Mouse (Mus musculus): ENCODE measurements around the gene Specc1.

The Specc1 gene

DNA sequence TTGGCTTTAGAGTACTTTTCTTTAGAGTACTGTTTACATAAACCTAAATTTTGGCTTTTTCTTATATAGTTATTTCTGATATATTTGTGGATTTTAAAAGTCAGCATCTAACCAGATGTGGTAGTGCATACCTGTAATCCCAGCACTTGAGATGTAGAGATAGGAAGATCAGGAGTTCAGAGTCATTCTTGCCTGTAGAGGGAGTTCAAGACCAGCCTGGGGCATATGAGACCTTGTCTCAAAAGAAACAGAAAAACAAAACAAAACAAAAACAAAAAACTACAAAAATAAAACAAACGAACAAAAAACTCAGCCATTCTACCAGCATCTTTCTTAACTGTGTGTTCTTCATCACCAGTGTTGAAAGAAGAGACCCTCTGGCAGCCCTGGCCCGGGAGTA lies 204.9 kb downstream of the Specc1 start:
- DNase-seq (ENCODE audit: low read depth in 1 of 2, low spot score in 2 of 2), result no peak

DNA sequence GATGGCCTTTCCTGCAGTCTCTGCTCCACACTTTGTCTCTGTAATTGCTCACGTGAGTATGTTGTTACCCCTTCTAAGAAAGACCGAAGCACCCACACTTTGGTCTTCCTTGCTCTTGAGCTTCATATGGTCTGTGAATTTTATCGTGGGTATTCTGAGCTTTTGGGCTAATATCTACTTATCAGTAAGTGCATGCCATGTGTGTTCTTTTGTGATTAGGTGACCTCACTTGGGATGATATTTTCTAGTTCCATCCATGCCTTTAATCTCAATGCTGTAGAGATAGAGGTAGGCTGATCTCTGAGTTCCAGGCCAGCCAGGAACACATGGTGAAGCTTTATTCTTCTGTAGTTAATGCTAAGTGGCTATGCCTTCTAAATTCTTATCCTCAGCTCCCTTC lies 207.8 kb downstream of the Specc1 start:
- DNase-seq (ENCODE audit: low read depth in 1 of 2, low spot score in 2 of 2), result no peak

GRCm38 (mm10) chr11:62166503-62166902 lies 209.9 kb downstream of the Specc1 start:
- no peak for DNase-seq (ENCODE audit: low read depth in 1 of 2, low spot score in 2 of 2)

- no peak for DNase-seq (ENCODE audit: low read depth in 1 of 2, low spot score in 2 of 2)
Observed at GRCm38 (mm10) chr11:62168146-62168545, 211.6 kb downstream of the Specc1 start.

GRCm38 (mm10) chr11:62177395-62178113 lies 221.0 kb downstream of the Specc1 start:
- no peak for DNase-seq (ENCODE audit: low read depth in 1 of 2, low spot score in 2 of 2)

DNA sequence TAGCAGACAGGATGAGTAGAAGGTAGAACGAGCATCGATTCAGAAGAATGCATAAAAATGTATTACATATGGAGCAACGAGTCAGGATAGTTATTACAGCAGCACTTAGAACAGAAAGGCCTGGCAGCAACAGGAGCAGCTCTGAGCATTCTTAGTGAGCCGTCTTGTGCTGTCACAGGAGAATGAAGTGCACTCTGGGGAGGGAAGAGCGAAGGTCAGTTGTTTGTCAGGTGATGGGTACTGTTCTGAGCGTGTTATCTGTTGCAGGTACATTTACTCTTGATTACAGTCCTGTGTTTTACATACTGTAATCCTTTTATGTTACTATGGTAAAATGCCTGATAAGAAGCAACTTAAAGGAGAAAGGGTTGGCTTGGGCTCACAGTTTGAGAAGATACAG lies 224.2 kb downstream of the Specc1 start:
- no peak for DNase-seq (ENCODE audit: low read depth in 1 of 2, low spot score in 2 of 2)

GRCm38 (mm10) chr11:62184900-62185299 lies 228.3 kb downstream of the Specc1 start:
- no peak for DNase-seq (ENCODE audit: low read depth in 1 of 2, low spot score in 2 of 2)

DNA sequence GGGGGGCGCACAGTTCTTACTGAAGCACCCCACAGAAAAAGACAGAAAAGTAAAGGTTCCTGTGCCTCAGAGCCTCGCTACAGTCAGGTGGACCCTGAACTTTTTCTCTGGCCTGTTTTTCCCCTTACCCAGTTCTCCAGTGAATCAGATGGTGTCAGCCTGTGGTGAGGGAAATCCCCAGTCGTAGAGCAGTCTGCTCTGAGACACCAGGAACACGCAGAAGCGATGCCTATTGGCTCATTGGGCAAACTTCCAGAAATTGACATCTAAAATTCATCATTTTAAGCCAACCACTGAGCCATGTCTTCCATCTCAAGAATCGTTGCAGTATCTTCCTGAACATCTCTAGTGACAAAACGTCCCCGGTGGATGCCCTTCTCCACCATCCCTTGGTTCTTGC lies 230.5 kb downstream of the Specc1 start:
- DNase-seq (ENCODE audit: low read depth in 1 of 2, low spot score in 2 of 2), result no peak

- no peak for DNase-seq (ENCODE audit: low read depth in 1 of 2, low spot score in 2 of 2)
Observed at GRCm38 (mm10) chr11:62192050-62192449, 235.5 kb downstream of the Specc1 start.

- no peak for DNase-seq (ENCODE audit: low read depth in 1 of 2, low spot score in 2 of 2)
Observed at GRCm38 (mm10) chr11:62193116-62193515, 236.6 kb downstream of the Specc1 start.

- DNase-seq (ENCODE audit: low read depth in 1 of 2, low spot score in 2 of 2), result no peak
Observed at GRCm38 (mm10) chr11:62194217-62194616, 237.7 kb downstream of the Specc1 start.

DNA sequence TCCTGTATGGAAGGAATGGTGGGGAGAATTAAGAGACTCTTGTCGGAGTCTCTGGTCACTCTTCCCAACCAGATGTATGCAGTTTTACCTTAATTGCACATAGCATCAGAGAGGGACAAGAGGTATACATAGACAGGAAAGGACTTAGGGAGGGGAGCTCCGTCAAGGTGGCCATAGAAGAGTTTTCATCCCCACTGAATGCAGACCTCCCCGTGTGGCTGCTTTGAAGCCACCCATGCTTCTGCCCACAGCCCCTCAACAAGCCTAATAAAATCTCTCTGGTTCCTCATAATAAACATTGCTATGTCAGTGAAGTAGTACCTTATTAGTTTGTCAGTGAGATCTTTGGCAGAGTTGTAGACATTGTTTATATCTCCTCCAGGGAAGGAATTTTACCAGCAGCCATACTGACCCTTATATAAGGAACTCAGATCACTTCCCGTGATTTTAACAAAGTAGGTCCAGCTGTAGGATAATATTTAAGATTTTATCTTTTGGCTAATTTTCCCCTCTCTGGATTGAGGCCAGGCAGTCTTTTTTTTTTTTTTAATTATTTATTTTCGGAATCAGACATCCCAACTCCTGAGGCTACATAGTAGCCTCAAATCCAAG lies 244.4 kb downstream of the Specc1 start:
- no peak for DNase-seq (ENCODE audit: low read depth in 1 of 2, low spot score in 2 of 2)

DNA sequence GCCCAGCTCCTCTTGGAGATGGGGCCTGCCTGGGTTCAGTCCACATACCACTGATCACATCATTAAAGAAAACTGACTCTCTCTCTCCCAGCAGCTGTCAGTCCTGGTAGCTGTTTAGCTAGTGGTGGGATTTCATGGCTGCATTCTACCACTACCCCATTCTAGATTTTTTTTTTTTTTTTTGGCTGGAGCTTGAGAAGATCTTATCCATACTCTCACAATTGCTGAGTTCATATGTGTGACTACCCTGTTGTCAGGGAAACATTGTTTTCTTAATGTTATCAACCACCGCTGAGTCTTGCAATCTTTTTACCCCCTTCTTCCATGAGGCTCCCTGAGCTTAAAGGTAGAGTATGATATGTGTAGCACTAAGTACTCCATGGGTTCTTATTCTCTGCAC lies 246.1 kb downstream of the Specc1 start:
- DNase-seq (ENCODE audit: low read depth in 1 of 2, low spot score in 2 of 2), result no peak

- DNase-seq (ENCODE audit: low read depth in 1 of 2, low spot score in 2 of 2), result no peak
Observed at GRCm38 (mm10) chr11:62209111-62209510, 252.5 kb downstream of the Specc1 start.

- no peak for DNase-seq (ENCODE audit: low read depth in 1 of 2, low spot score in 2 of 2)
Observed at GRCm38 (mm10) chr11:62209891-62210290, 253.3 kb downstream of the Specc1 start.

DNA sequence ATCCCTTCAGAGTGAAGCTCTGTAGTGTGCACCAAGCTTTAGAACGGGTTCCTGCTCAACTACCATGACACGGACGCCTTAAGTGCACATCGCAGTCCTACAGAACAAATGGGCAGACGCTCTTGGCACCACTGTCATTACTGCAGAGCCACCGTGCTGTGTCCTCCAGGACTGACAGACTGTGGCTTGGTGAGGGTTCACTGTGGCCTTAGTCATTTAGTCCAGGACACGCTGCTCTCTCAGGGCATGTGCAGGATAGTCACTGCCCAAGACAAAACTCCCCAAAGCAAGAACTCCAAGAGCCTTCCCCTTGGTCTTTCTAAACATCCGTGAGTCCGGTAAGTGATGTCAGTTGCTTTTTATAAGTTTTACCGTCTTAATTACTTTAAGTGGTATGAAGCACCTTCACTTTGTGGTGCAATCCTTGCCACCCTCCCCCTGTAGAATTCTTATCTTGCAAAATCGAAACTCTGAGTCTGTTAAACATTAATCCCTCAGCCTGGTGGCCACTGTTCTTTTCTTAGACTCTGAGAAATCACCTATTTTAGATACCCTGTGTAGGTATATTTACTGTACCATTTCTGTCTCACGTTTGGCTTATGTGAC lies 256.9 kb downstream of the Specc1 start:
- DNase-seq (ENCODE audit: low read depth in 1 of 2, low spot score in 2 of 2), result no peak

DNA sequence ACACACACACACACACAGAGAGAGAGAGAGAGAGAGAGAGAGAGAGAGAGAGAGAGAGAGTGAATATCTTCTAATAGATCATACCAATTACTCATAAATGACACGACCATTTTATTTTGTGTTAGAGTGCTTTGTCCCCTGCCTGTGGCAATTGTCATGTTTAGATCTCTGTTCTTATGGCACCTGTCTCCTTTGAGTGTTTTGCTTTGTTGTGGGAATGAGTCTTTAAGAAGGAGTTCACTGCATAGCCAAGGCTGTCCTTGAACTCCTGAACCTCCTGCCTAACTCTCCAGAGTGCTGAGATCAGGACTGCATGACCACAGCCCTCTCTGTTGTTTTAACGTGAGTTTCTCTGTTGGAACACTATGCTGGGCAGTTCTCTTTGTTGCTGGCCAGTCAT lies 258.5 kb downstream of the Specc1 start:
- no peak for DNase-seq (ENCODE audit: low read depth in 1 of 2, low spot score in 2 of 2)

DNA sequence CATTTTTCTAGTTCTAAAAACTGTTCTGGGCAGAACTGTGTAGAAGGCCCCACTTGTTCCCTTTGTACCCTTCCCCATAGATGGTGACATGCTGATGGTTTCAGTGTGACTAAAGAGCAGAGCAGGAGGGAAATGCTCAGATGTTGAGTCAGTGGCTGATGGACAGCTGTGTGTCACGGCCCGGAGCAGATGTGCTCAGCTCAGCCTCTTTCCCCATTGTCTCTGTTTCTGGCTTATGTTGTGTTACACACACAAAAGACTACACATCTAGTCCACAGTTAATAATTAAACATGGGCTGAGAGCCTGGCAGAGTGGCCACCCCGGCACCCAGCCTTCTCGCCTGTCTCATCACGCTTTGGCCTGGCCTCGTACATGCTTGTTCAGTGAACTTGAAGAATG lies 261.2 kb downstream of the Specc1 start:
- no peak for DNase-seq (ENCODE audit: low read depth in 1 of 2, low spot score in 2 of 2)

- DNase-seq (ENCODE audit: low read depth in 1 of 2, low spot score in 2 of 2), result peak in 1 of 2 experiments; percentile 45
Observed at GRCm38 (mm10) chr11:62220756-62221510, 264.4 kb downstream of the Specc1 start.

- DNase-seq (ENCODE audit: low read depth in 1 of 2, low spot score in 2 of 2), result no peak
Observed at GRCm38 (mm10) chr11:62223416-62223815, 266.9 kb downstream of the Specc1 start.

DNA sequence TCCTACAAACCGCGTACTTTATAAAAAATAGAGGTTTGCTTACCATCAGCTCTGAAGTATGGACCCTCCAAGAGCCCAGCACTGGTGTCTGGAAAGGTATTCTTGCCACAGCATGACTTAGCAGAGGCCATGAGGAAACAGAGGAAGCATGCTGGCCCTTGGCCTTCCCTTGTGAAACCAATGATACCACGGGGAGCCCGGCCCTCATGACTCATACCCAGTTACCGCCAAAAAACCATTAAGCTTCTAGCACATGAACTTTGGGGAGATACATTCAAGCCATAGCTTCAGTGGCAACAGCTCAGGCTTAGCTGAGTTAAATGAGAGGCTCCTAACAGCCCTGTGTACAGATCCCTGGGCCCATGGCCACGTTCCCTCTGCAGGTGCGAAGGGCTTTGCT lies 267.4 kb downstream of the Specc1 start:
- peak; percentile 54 to 67 for DNase-seq (ENCODE audit: low read depth in 1 of 2, low spot score in 2 of 2)

DNA sequence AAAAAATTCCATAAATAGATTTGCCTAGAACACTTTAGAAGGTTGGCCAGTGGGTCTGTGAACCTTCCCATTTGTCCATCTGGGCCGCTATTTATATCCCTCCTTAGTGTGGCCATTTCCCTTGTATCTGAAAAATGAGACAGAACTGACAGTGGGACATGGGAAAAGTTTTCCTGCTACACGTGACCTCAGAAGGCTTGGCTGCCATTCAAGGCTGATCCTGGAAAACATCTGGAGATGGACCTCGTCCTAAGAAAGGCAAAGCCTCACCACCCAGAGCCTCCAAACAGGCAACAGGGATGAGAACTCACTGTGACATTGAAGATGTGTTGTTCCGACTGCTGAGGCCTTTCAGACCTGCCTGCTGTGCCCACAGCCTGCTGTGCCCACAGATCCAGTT lies 268.2 kb downstream of the Specc1 start:
- no peak for DNase-seq (ENCODE audit: low read depth in 1 of 2, low spot score in 2 of 2)

Measured in monocyte, adult 2 months (primary cell).